ENCODE assay signal across 8 mouse cellular contexts in the genomic region with DNA sequence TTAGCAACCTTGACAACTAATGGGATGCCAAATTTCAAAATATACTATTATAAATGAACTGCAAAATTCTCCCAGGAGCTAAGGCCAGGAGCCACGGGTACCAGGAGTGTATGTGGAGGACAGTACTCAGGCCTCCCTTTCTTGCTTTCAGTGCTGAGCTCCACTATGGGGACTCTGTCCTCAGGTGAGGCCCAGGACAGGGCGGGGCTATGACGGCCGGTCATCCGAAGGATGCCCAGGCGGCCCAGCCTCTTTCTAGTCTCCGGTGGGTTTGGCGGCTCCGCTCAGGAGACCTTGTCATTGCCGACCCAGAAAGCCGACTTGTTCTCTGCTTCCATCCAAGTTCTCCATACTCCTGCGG. TPM values are rescaled to one million over a fixed set of nuclear protein-coding genes. Genes with fewer than 3 reads are reported as not detected.
A peak's percentile ranks its signal among the peaks of the same experiment; 100 is the strongest.
DNase-seq lines count a peak whose midpoint lies in the region; ATAC-seq and TF ChIP-seq lines count a peak whose summit lies in the region.

No protein-coding gene starts in this region.

- TF ChIP-seq EP300 in liver, postnatal 0 days (IDR thresholded peaks at IDR 0.05; ENCODE audit: low read depth) = no peak

- TF ChIP-seq POLR2A in cerebellum, adult 2 months (IDR thresholded peaks at IDR 0.05; ENCODE audit: borderline replicate concordance, insufficient read depth, low read length) = no peak

- peak overlapping the region; percentile 51 for H3K4me2 ChIP-seq in forebrain, embryonic 16.5 days (ENCODE audit: low read length)
- H3K4me2 ChIP-seq in liver, postnatal 0 days (ENCODE audit: low read depth, low read length) = peak overlapping the region; percentile 76

- no peaks in the 10 kb centered on the region for H3K9me3 ChIP-seq in forebrain, embryonic 16.5 days (ENCODE audit: control insufficient read depth, low read length)
- no peaks in the 10 kb centered on the region for H3K9me3 ChIP-seq in liver, postnatal 0 days (ENCODE audit: low read length)

- no peak for DNase-seq in cerebellum, adult 2 months
- DNase-seq in cerebellum, postnatal 14 days = no peak
- DNase-seq in liver, postnatal 0 days = no peak
- no peak for DNase-seq in right cerebral cortex, postnatal 36 days (ENCODE audit: low spot score in 2 of 2)
- no peak for DNase-seq in spleen, adult 12 weeks (ENCODE audit: low spot score)
- no peak for DNase-seq in left cerebral cortex, adult 9 months (ENCODE audit: low spot score in 2 of 2)

- no peaks in the 10 kb centered on the region for H3K36me3 ChIP-seq in forebrain, embryonic 16.5 days (ENCODE audit: control insufficient read depth, insufficient read depth)
- H3K36me3 ChIP-seq in liver, postnatal 0 days (replicated peaks; ENCODE audit: insufficient read depth, low read length) = no peaks in the 10 kb centered on the region

- H3K27ac ChIP-seq in cerebellum, adult 2 months (ENCODE audit: insufficient read depth, low read length) = peak overlapping the region; percentile 79
- H3K27ac ChIP-seq in forebrain, embryonic 16.5 days (ENCODE audit: low read length) = no peak overlapping the region
- H3K27ac ChIP-seq in liver, postnatal 0 days (ENCODE audit: low read depth) = 0 out of 2 replicates have a peak overlapping the region, but pooled peaks have one; percentile 88

- H3K27me3 ChIP-seq in cerebellum, adult 2 months (ENCODE audit: control insufficient read depth, insufficient read depth, low read length) = no peaks in the 10 kb centered on the region
- no peaks in the 10 kb centered on the region; the same call in 1 of the 2 replicates for H3K27me3 ChIP-seq in forebrain, embryonic 16.5 days (replicated peaks; ENCODE audit: control insufficient read depth, insufficient read depth, low read length)
- no peaks in the 10 kb centered on the region for H3K27me3 ChIP-seq in liver, postnatal 0 days (ENCODE audit: insufficient read depth, low read length)

- H3K4me3 ChIP-seq in cerebellum, adult 2 months (replicated peaks; ENCODE audit: insufficient read depth, low read depth, low read length) = peak overlapping the region; percentile 99
- H3K4me3 ChIP-seq in forebrain, embryonic 16.5 days (replicated peaks; ENCODE audit: low read length) = peak overlapping the region; percentile 51
- H3K4me3 ChIP-seq in liver, postnatal 0 days (ENCODE audit: low read depth, low read length) = peak overlapping the region; percentile 71

- peak overlapping the region; percentile 67 for H3K9ac ChIP-seq in forebrain, embryonic 16.5 days (replicated peaks; ENCODE audit: low read depth, low read length)
- H3K9ac ChIP-seq in liver, postnatal 0 days (replicated peaks) = peak overlapping the region; percentile 76

- WGBS in cerebellum, adult 2 months = 13% methylated on average over 12 of the region's 12 CpGs
- 14% methylated on average over 12 of the region's 12 CpGs for WGBS in forebrain, embryonic 16.5 days
- WGBS in liver, postnatal 0 days (ENCODE audit: insufficient replicate concordance) = 26% methylated on average over 12 of the region's 12 CpGs

- no peaks in the 10 kb centered on the region for H3K4me1 ChIP-seq in cerebellum, adult 2 months (ENCODE audit: control insufficient read depth, insufficient read depth, low read length)
- H3K4me1 ChIP-seq in forebrain, embryonic 16.5 days (replicated peaks; ENCODE audit: control insufficient read depth, insufficient read depth, low read length) = peaks cover 5% of the 10 kb centered on the region
- peaks cover 3% of the 10 kb centered on the region for H3K4me1 ChIP-seq in liver, postnatal 0 days (ENCODE audit: insufficient read depth)

- no peak for TF ChIP-seq CTCF in cerebellum, adult 2 months (IDR thresholded peaks at IDR 0.05; ENCODE audit: borderline replicate concordance, insufficient read depth, low read depth, low read length)
- TF ChIP-seq CTCF in liver, postnatal 0 days (IDR thresholded peaks at IDR 0.05; ENCODE audit: low read depth) = no peak

- ATAC-seq in CD4-positive, CD25-positive, alpha-beta regulatory T cell, adult 4 months = peak; percentile 32
- ATAC-seq in forebrain, embryonic 16.5 days = peak; percentile 61
- peak; percentile 66 for ATAC-seq in liver, postnatal 0 days

RNA-seq across cellular contexts. Expression of gene Phka2, which starts 0.3 kb away (rescaled TPM):
- polyA plus RNA-seq in cerebellum, adult 2 months (2012; rRNA removed) = 28.3 and 29.7 TPM in 2 replicates
- polyA plus RNA-seq in CD4-positive, CD25-positive, alpha-beta regulatory T cell, adult 4 months (2017; shearing (Covaris generic)) = 1 to 10 TPM; 4.3 to 9.9 TPM
- 11.5 and 13.3 TPM in 2 replicates for polyA plus RNA-seq in forebrain, embryonic 16.5 days (2015; fragmentation: Nextera tagmentation; extraction: Ambion mirVana)
- 7.6 and 9.5 TPM in 2 replicates for polyA plus RNA-seq in liver, postnatal 0 days (2015; fragmentation: Nextera tagmentation; extraction: Ambion mirVana)
